Mouse (Mus musculus): ENCODE measurements at regions not wholly inside any gene's neighbourhood (a gene's known extent, or its start where the extent isn't known, plus 50 kb on each side); places are given as distances from the start of the nearest gene placed in this dataset.

DNA sequence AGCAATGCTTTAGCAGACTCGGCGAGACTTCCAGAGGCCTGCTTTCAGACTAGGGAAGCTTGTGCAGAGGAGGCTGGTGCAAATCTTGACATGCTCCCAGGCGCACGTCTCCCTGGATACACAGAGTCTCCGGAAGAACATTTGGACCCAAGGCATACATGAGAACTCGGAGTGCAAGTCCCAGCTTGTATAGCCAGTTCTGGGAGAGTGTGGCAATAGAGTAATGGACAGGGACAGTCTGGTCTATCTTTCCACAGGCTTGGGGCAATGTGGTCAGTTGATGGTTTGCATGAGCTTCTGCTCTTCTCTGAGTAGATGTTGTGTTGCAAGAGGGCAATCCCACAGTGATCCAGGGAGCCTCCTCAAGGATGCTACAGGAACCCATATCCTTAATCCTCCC lies 93.2 kb downstream of the Gadd45g start:
- Histone ChIP-seq H3K9me3 (replicated peaks; ENCODE audit: insufficient read depth, low read length) (no peaks in the 10 kb centered on the region), H3K9ac (ENCODE audit: control insufficient read depth, low read depth, low read length, poor library complexity, severe bottlenecking) (no peak overlapping the region), H3K79me2 (ENCODE audit: control insufficient read depth, insufficient read depth, low read length, poor library complexity) (no peaks in the 10 kb centered on the region), H3K36me3 (ENCODE audit: control insufficient read depth in 1 of 2, insufficient read depth in 2 of 2, low read length in 2 of 2) (no peaks in the 10 kb centered on the region), H3K4me3 (ENCODE audit: control insufficient read depth in 1 of 2, insufficient read depth in 1 of 2, low read depth in 2 of 2, low read length in 2 of 2) (no peak overlapping the region), H3K27ac (ENCODE audit: control insufficient read depth, low read depth, low read length) (no peak overlapping the region), H3K4me1 (ENCODE audit: control insufficient read depth in 1 of 2, insufficient read depth in 2 of 2, low read length in 2 of 2) (no peaks in the 10 kb centered on the region), H3K27me3 (ENCODE audit: control insufficient read depth in 1 of 2, insufficient read depth in 2 of 2, low read length in 2 of 2) (no peaks in the 10 kb centered on the region)
- TF ChIP-seq POLR2A (IDR thresholded peaks at IDR 0.05; ENCODE audit: control insufficient read depth in 1 of 2, insufficient read depth in 1 of 2, low read depth in 1 of 2, low read length in 2 of 2, poor library complexity in 1 of 2) = no peak
- no peak for TF ChIP-seq SIN3A (IDR thresholded peaks at IDR 0.05; ENCODE audit: low read length)
- TF ChIP-seq POLR2AphosphoS5 (IDR thresholded peaks at IDR 0.05; ENCODE audit: borderline replicate concordance, low read depth, low read length) = no peak
- no peak for TF ChIP-seq MEF2A (IDR thresholded peaks at IDR 0.05; ENCODE audit: extremely low read depth, insufficient replicate concordance, low read depth, low read length, poor library complexity, severe bottlenecking)
- TF ChIP-seq CHD2 (IDR thresholded peaks at IDR 0.05; ENCODE audit: low read length) = no peak
- no peak for TF ChIP-seq MAFK (IDR thresholded peaks at IDR 0.05; ENCODE audit: borderline replicate concordance, low read depth, low read length)
- no peak for DNase-seq (ENCODE audit: low read depth, low spot score)

- Histone ChIP-seq H3K4me1 (ENCODE audit: control insufficient read depth in 1 of 2, insufficient read depth in 2 of 2, low read length in 2 of 2) (no peaks in the 10 kb centered on the region), H3K4me3 (ENCODE audit: control insufficient read depth in 1 of 2, insufficient read depth in 1 of 2, low read depth in 2 of 2, low read length in 2 of 2) (no peak overlapping the region), H3K9me3 (replicated peaks; ENCODE audit: insufficient read depth, low read length) (no peaks in the 10 kb centered on the region), H3K27ac (ENCODE audit: control insufficient read depth, low read depth, low read length) (no peak overlapping the region), H3K36me3 (ENCODE audit: control insufficient read depth in 1 of 2, insufficient read depth in 2 of 2, low read length in 2 of 2) (no peaks in the 10 kb centered on the region), H3K27me3 (ENCODE audit: control insufficient read depth in 1 of 2, insufficient read depth in 2 of 2, low read length in 2 of 2) (no peaks in the 10 kb centered on the region), H3K9ac (ENCODE audit: control insufficient read depth, low read depth, low read length, poor library complexity, severe bottlenecking) (no peak overlapping the region), H3K79me2 (ENCODE audit: control insufficient read depth, insufficient read depth, low read length, poor library complexity) (no peaks in the 10 kb centered on the region)
- DNase-seq (ENCODE audit: low read depth, low spot score) = no peak
- no peak for TF ChIP-seq UBTF (IDR thresholded peaks at IDR 0.05; ENCODE audit: borderline replicate concordance, insufficient read depth, low read depth, low read length)
- TF ChIP-seq SMC3 (IDR thresholded peaks at IDR 0.05; ENCODE audit: low read depth, low read length) = no peak
- TF ChIP-seq BHLHE40 (IDR thresholded peaks at IDR 0.05; ENCODE audit: borderline replicate concordance, low read depth, low read length) = no peak
Observed at GRCm38 (mm10) chr13:51946171-51946570, 99.7 kb downstream of the Gadd45g start.

DNA sequence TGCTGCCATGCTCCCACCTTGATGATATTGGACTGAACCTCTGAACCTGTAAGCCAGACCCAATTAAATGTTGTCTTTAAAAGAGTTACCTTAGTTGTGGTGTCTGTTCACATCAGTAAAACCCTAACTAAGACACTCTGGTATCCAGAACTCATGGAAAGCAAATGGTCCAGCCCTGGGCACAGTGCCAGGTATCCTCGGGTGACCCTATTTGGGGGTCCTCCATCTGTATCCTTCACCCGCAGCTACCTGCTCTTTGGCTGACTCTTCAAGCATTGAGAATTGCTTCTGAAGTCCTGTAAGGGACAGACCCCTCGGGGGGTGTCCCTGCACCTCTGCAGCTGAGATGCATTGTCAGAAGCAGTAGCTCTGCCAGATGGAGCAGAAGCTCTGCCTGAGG lies 102.4 kb downstream of the Gadd45g start:
- H3K9me3 ChIP-seq (replicated peaks; ENCODE audit: insufficient read depth, low read length) = no peaks in the 10 kb centered on the region
- no peak for TF ChIP-seq SIN3A (IDR thresholded peaks at IDR 0.05; ENCODE audit: low read length)
- H3K9ac ChIP-seq (ENCODE audit: control insufficient read depth, low read depth, low read length, poor library complexity, severe bottlenecking) = no peak overlapping the region
- H3K27me3 ChIP-seq (ENCODE audit: control insufficient read depth in 1 of 2, insufficient read depth in 2 of 2, low read length in 2 of 2) = no peaks in the 10 kb centered on the region
- H3K79me2 ChIP-seq (ENCODE audit: control insufficient read depth, insufficient read depth, low read length, poor library complexity) = no peaks in the 10 kb centered on the region
- H3K36me3 ChIP-seq (ENCODE audit: control insufficient read depth in 1 of 2, insufficient read depth in 2 of 2, low read length in 2 of 2) = no peaks in the 10 kb centered on the region
- no peak overlapping the region for H3K27ac ChIP-seq (ENCODE audit: control insufficient read depth, low read depth, low read length)
- H3K4me3 ChIP-seq (ENCODE audit: control insufficient read depth in 1 of 2, insufficient read depth in 1 of 2, low read depth in 2 of 2, low read length in 2 of 2) = no peak overlapping the region
- DNase-seq (ENCODE audit: low read depth, low spot score) = no peak
- H3K4me1 ChIP-seq (ENCODE audit: control insufficient read depth in 1 of 2, insufficient read depth in 2 of 2, low read length in 2 of 2) = no peaks in the 10 kb centered on the region

All from MEL (cell line).